Mouse (Mus musculus) brain, embryonic 14.5 days (tissue): Measurements from ENCODE around the gene Sorcs2. TPM values are rescaled to one million over a fixed set of nuclear protein-coding genes. Genes with fewer than 3 reads are reported as not detected.

Experiments used
- DNase-seq: peaks from one replicate; pipeline ENCODE4 v3.0.0-alpha.2; 2011; ENCODE audit warnings: low read depth
- CTCF ChIP-seq: fragments of 200-500 bp; IDR thresholded peaks from 2 replicates; pipeline ENCODE4 v1.5.1; 2012; ENCODE audit warnings: inconsistent platforms, mild to moderate bottlenecking, moderate library complexity, borderline replicate concordance; ENCODE audit not compliant: insufficient read depth, insufficient read length; ENCODE audit errors: extremely low read depth
- POLR2A ChIP-seq: fragments of 200-500 bp; IDR thresholded peaks from 2 replicates; pipeline ENCODE4 v1.6.1; 2012; ENCODE audit warnings: mild to moderate bottlenecking, inconsistent platforms, borderline replicate concordance; ENCODE audit not compliant: poor library complexity, insufficient read depth, insufficient read length, severe bottlenecking; ENCODE audit errors: extremely low read depth
- polyA plus RNA-seq: library from polyadenylated mRNA; depleted of rRNA; stranded (reverse); fragments of >200 nt; gene quantifications from 2 replicates; pipeline ENCODE4 v1.2.3, GENCODE M21; 2012

The Sorcs2 gene
- polyA plus RNA-seq, 1 experiment = 29.0 TPM

DNA sequence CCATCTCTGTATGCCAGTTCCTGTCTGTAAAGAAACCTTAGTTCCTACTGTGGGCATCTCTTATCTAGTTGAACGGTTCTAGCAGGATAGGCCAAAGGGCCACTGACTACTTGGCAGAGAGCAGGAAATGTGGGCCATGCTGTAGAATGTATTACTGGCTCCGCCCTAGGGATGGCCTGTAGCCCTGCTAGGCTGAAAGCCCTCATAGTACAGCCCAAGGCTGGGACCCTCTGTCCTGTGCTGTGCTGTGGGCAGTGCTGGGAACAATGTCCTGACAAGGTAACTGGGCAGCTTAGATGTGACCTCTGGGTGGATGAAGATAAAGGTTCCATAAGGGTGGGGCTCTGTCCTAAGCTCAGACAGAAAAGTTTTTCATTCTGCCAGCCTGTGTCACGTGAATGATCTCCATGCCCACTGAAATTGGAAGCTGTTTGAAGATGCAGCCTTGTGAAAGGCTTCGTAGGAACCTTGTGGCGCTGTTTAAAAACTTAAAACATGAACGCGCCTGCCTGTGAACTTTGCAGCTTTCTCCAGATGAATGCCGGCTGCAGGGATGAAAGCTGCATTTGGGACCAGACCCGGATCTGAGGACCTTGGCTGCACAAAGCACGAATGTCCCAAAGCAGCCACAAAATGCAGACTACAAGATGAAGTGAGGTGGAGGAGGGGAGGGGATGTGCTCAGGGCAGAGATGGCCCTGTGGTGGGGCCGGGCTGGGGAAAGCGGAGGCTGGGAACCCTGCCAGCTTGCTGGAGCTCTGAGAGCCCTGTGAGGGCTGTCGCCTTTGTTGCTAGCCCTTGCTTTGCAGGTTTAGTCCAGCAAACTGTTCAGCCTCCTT, 357.3 kb downstream of the Sorcs2 start:
- DNase-seq = peak; percentile 94
- no peak for TF ChIP-seq CTCF
- no peak for TF ChIP-seq POLR2A

DNA sequence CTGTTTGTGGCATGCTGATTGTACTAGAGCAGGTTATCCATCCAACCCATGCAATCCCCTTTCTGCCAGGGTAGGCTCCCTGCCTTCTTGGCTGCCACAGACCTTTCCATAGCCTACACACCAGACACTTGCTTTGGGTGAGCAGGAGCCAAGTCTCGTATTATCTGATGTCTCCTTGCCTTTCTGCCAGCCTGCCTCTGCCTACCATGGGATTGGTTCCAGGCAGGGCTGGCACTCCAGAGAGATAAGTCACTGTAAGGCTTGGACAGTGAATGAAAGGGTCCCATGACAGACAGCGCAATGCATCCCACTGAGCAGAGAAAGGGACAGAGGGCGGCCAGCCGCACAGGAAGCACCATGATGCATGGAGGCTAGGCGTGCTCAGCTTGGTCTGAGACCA, 358.3 kb downstream of the Sorcs2 start:
- no peak for TF ChIP-seq CTCF
- DNase-seq = peak; percentile 9

DNA sequence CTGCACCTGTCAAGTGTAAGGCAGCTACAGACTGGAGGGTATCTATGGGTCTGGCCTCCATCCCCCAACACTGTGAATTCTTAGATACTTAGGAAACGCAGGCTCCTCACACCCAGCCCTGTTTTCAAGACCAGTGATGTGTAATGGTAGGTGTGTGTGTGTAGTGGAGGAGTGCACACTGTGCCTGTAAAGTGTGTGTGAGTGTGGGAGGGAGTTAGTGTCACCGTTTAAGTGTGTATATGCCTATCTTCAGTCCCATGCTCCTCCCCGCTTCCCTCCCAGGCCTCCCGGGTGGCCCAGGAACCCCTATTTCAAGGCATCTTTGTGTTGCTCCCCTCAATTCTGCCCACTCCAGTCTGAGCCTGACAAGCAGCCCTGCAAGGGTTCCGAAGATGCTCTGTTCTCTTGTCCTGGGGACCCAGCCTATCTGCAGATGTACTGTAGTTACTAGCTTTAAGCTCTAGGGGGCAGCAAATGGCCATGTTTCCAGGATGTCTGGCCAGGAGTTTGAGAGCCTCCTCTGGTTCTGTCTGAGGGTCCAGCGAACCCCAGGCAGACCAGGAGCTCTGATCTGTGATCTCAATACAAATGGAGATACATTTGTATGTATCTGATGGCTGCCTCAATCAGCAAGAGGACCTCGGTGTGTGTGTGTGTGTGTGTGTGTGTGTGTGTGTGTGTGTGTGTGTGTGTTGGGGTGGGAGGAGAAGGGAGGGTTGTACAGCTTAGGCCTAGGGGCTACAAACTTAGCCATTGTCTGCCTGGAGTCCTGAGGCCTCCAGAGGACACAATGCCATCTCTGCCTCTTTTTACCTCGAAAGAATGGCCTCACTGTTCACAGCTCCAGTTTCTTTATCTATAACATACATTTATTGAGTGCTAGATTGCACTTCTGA, 364.2 kb downstream of the Sorcs2 start:
- peak; percentile 84 for TF ChIP-seq CTCF
- no peak for TF ChIP-seq POLR2A
- peak; percentile 89 for DNase-seq

DNA sequence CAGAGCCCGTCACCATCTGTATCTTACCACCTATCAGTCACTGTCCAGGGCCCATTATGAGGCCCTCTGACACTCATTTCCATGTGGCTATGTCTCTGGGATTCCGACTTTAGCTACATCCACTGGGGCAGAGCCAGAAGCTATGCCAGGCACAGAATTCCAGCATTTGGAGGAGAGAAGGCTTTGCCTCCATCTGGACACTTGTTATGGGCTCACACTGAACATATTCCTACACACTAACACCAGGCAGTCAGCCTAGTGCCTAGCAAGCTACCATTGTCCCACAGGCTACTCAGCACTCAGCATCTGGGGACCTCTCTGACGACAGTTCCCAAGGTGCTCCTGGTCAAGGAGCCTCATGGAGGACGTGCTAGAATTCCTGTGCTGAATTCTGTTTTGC, 372.9 kb downstream of the Sorcs2 start:
- TF ChIP-seq CTCF (no peak), POLR2A (no peak)
- DNase-seq = no peak

DNA sequence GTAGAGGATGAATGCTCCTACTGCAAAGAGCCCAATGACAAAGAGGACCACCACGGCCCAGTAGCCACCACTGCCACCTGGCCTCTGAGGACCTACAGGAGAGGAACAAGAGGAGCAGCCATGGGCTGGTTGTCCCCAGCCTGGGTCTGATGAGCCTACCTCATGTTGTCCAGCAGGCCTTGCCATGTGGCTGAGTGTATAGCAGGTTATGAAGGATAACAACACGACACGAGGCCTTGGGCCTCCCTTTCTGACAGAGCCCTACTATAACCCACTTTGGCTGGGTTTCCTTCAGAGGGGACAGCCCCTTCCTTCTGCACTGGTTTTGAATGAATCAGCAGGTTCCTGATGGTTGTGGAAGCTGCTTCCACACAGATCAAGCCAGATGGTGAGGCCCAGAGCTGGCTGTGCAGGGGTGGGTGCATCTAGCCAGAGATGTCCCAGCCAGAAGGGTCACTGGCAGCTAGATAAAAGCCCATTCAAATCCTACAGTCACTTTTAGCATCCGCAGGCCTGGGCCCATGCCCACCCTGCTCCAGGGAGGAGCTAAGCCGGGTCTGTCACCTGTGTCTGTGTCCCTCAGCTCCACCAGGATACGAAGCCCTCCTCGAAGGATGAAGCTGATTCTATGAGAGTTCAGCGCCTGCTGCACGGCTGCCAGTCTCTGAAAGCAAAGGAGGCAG, 373.8 kb downstream of the Sorcs2 start:
- TF ChIP-seq POLR2A = no peak
- no peak for TF ChIP-seq CTCF
- no peak for DNase-seq

DNA sequence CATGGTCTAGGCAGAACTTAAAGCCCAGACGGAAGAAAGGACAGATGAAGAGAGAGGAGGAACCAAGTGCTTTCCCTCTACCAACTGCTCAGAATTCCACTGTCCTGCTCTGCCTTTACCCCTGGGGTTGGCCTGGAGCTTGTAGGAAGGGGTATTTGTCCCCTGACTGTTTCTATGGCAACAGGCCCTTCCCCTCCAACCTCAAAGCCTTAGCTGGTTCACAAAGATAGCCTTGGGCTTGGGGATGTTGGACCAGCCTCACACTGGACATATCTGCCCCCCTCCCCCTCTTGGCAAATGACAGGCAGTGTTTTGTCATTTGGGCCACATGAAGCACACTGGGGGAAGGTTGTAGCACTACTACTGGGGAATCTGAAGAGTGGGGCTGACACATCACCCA, 375.6 kb downstream of the Sorcs2 start:
- no peak for DNase-seq
- no peak for TF ChIP-seq CTCF
- TF ChIP-seq POLR2A = no peak

DNA sequence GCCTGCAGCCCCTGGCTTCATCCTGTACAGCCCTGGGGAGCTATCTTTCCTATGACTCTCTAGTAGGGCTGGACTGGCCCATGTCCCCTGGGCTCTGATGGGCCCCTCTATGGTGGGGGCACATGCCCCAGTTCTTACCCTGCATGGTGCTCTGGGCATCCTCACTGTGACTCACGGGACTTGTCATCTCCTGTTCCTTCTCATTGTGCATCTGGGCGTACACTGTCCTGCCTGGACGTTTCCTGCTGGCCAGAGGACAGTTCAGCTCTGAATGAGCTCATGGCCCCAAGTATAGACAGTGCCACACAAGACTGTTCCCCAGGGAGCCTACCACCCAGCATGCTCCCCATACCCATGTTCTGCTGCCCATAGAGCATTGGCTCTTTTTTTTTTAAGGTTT, 376.8 kb downstream of the Sorcs2 start:
- DNase-seq = no peak
- no peak for TF ChIP-seq CTCF
- TF ChIP-seq POLR2A = no peak

DNA sequence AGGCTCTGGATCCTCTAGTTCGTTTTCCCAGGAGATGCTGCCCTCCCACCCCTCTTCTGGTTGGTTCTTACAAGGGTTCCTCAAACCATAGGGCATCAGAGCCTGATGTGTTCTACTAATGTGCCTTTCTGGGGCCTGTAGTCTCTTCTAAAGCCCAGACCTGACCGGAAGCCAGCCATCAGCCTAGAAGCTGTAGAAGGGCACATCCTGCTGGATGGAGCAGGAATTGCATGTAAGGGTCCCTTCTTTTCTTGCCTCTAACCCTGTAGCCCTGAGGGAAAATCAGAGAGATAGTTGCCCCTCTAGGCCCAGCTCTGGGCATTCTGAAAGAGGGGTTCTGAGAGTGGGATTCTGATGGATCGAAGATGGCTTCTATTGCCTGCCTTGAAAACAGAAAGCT, 379.6 kb downstream of the Sorcs2 start:
- TF ChIP-seq CTCF (peak; percentile 41; the same call in 1 of the 2 replicates), POLR2A (no peak)
- DNase-seq = no peak

DNA sequence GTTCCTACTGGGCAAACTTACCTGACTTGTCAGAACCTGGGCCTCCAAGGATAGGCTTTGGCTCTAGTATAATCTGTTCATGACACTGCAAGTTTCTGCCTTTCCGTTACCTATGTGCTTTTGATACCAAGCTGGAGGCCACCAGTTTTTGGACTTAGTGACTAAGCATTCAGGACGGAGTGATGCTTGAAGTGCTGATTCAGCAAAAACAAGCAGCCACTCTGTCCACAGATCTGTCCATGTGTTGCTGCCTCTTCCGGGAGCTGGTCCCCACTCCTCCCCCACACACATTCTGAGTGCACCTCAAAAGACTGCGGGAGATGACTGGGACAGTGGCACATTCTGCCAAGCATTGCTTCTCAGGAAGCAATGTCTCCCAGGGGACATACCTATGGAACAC, 388.5 kb downstream of the Sorcs2 start:
- DNase-seq = no peak
- no peak for TF ChIP-seq CTCF
- TF ChIP-seq POLR2A = no peak

DNA sequence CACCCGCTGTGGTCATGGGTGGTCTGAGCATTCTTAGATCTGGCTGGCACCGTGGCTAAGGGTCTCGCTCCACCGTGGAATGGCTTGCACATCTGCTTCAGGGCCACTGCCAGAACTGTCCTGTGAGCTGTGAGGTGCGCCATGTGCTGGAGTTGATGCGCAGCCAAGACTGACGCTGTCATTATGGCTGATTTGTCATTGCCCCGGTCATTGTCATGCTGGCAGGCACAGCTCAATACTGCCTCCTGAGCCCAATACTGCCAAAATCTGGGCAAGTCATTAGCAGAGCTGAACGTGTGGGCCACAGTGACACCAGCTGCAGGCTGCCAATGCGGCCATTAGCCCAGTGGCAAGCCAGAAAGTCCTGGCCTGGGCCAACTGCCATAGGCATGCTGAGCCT, 390.3 kb downstream of the Sorcs2 start:
- TF ChIP-seq POLR2A (no peak), CTCF (no peak)
- DNase-seq = peak; percentile 81

DNA sequence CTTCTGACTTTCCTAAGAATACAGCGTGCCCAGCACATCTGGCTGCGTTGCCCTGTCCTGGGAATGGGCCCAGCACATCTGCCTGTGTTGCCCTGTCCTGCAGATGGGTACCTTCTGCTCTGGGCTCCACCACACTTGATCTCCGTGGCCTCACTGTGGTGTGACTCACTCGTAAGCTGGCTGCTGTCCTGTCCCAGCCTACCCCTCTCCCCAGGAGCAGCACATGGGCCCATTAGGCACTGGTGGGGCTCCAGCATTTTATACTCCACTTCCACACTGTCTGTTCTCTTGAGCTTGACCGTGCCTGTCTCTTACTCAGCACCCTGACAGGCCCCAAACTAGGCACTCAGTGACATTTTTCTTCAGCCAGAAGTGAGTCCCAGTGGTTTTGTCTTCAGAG, 391.4 kb downstream of the Sorcs2 start:
- no peak for DNase-seq
- TF ChIP-seq POLR2A (no peak), CTCF (no peak)

DNA sequence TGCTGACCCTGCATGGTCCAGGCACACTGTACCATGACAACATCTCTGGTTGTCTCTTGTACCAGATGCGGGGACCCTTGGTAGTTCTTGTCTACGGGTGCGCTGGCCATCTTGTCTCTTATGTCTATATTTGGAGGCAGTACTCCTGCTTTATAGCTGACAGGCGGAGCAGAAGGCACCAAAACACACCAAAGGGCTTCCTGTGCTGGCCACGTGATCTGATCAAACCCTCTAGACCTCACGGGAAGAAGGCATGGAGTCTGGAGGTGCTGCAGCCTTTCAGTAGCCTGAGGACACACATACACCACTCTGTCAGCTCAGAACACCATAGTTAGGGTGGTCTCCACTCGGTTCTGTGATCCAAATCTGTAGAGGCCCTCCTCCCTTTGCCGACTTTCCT, 391.8 kb downstream of the Sorcs2 start:
- TF ChIP-seq CTCF (no peak), POLR2A (no peak)

DNA sequence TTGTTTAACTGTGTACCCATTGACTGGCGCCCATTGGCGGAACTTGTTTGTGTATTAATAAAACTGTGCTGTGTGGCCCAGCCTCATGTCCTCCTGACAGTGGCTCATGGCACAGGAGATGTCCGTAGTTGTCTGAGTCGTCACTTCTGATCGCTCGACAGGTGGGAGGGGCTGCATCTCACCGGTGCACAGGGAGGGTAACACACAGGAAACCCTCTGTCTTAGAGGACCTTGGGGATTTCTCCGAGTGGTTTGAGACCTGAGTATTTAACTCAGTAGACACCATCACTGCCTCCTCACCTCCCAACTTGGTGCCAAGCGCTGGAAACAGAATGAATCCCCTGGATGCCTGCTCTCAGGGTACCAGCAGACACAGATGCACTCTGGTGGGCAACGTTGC, 394.1 kb downstream of the Sorcs2 start:
- TF ChIP-seq CTCF (no peak), POLR2A (no peak)

More for the DNA sequence above, 391.8 kb downstream of the Sorcs2 start:
- no peak for DNase-seq

More for the DNA sequence above, 394.1 kb downstream of the Sorcs2 start:
- DNase-seq = no peak
